8 mouse cellular contexts compared by ENCODE assay signal in the genomic region with DNA sequence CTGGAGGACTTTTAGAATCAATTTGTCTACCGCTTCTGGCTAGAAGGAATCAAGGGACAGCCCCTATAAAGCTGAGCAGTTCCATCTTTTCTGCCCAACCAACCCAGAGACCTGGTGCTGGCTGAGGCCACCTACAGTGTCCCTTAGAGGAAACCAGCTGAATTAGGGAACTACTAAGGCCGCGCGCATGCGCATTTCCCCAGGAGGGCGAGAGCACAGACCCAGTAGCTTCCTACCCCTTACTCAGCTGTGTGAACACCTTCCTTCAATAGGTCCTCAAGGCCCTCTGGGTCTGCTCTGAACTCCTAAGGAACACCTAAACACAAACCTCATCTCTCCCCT. TPM values are rescaled to one million over a fixed set of nuclear protein-coding genes. Genes with fewer than 3 reads are reported as not detected.
DNase-seq lines count a peak whose midpoint lies in the region; ATAC-seq lines count a peak whose summit lies in the region.

No protein-coding gene starts in this region.

- no peaks in the 10 kb centered on the region for H3K27me3 ChIP-seq in forebrain, embryonic 11.5 days (ENCODE audit: control insufficient read depth, insufficient read depth, low read length)
- H3K27me3 ChIP-seq in hindbrain, embryonic 11.5 days (ENCODE audit: control insufficient read depth, insufficient read depth, low read length), result no peaks in the 10 kb centered on the region

- no peaks in the 10 kb centered on the region for H3K9me3 ChIP-seq in forebrain, embryonic 11.5 days (ENCODE audit: control insufficient read depth, low read length)
- H3K9me3 ChIP-seq in hindbrain, embryonic 11.5 days (ENCODE audit: control insufficient read depth, low read length), result no peaks in the 10 kb centered on the region

- H3K4me3 ChIP-seq in forebrain, embryonic 11.5 days (ENCODE audit: low read depth, low read length), result peak overlapping the region; percentile 55
- H3K4me3 ChIP-seq in hindbrain, embryonic 11.5 days (ENCODE audit: low read depth, low read length), result peak overlapping the region; percentile 58; the same call in 1 of the 2 replicates

- peak; percentile 30 for ATAC-seq in CD4-positive, CD25-positive, alpha-beta regulatory T cell, adult 4 months
- ATAC-seq in forebrain, embryonic 11.5 days (replicated peaks; ENCODE audit: low FRiP score), result no peak
- peak; percentile 6; the same call in 1 of the 2 replicates for ATAC-seq in hindbrain, embryonic 11.5 days (ENCODE audit: low FRiP score)

- H3K9ac ChIP-seq in forebrain, embryonic 11.5 days (ENCODE audit: low read length), result peak overlapping the region; percentile 77
- peak overlapping the region; percentile 16 for H3K9ac ChIP-seq in hindbrain, embryonic 11.5 days (ENCODE audit: low read depth, low read length)

- peaks cover 12% of the 10 kb centered on the region for H3K36me3 ChIP-seq in forebrain, embryonic 11.5 days (ENCODE audit: control insufficient read depth, insufficient read depth, low read length)
- peaks cover 16% of the 10 kb centered on the region for H3K36me3 ChIP-seq in hindbrain, embryonic 11.5 days (ENCODE audit: control insufficient read depth, insufficient read depth, low read length)

- H3K27ac ChIP-seq in forebrain, embryonic 11.5 days (ENCODE audit: low read depth, low read length), result peak overlapping the region; percentile 79
- H3K27ac ChIP-seq in hindbrain, embryonic 11.5 days (ENCODE audit: low read depth, low read length), result peak overlapping the region; percentile 82

- peaks cover 24% of the 10 kb centered on the region for H3K4me1 ChIP-seq in forebrain, embryonic 11.5 days (replicated peaks; ENCODE audit: control insufficient read depth, insufficient read depth, low read length)
- H3K4me1 ChIP-seq in hindbrain, embryonic 11.5 days (replicated peaks; ENCODE audit: control insufficient read depth, insufficient read depth, low read length), result peaks cover 12% of the 10 kb centered on the region

- peak overlapping the region; percentile 79 for H3K4me2 ChIP-seq in forebrain, embryonic 11.5 days (ENCODE audit: low read depth, low read length, severe bottlenecking)
- H3K4me2 ChIP-seq in hindbrain, embryonic 11.5 days (replicated peaks; ENCODE audit: low read depth, low read length), result peak overlapping the region; percentile 71

- intact Hi-C loops in left cerebral cortex, postnatal 10 days (cut with DNase I), result no loop called here

- peak; percentile 34 for DNase-seq in brain, embryonic 18.5 days (ENCODE audit: low read depth, low spot score)
- peak; percentile 82 for DNase-seq in forebrain, embryonic 11.5 days (ENCODE audit: low spot score)
- DNase-seq in hindbrain, embryonic 11.5 days (ENCODE audit: low spot score), result peak; percentile 79
- DNase-seq in left cerebral cortex, postnatal 10 days (ENCODE audit: extremely low spot score in 1 of 2, low spot score in 2 of 2), result peak; percentile 57 to 81
- peak; percentile 75 to 79 for DNase-seq in lung, postnatal 4 days
- peak; percentile 80 to 82 for DNase-seq in right cerebral cortex, postnatal 10 days (ENCODE audit: low spot score in 2 of 2)
- no peak for DNase-seq in urinary bladder, adult 18-20 months (ENCODE audit: low spot score in 2 of 2)

- WGBS in forebrain, embryonic 11.5 days, result 3% methylated on average over 6 of the region's 6 CpGs
- whole genome bisulfite sequencing in hindbrain, embryonic 11.5 days, result 2% methylated on average over 6 of the region's 6 CpGs

RNA-seq across cellular contexts. Expression of a gene that starts 1.3 kb away (rescaled TPM):
- 10 to 100 TPM; 28.6 to 39.5 TPM for polyA plus RNA-seq in CD4-positive, CD25-positive, alpha-beta regulatory T cell, adult 4 months (2017; shearing (Covaris generic))
- polyA plus RNA-seq in forebrain, embryonic 11.5 days (2014; fragmentation: Nextera tagmentation; extraction: Ambion mirVana), result 57.6 and 66.1 TPM in 2 replicates
- polyA plus RNA-seq in hindbrain, embryonic 11.5 days (2014; fragmentation: Nextera tagmentation; extraction: Ambion mirVana), result 77.7 and 79.6 TPM in 2 replicates
- 100 to 1,000 TPM; 123 to 130 TPM for total RNA-seq in left cerebral cortex, postnatal 10 days (2021)

RNA-seq across cellular contexts. Expression of a gene that starts 6.1 kb away (rescaled TPM):
- polyA plus RNA-seq in CD4-positive, CD25-positive, alpha-beta regulatory T cell, adult 4 months (2017; shearing (Covaris generic)), result 10 to 100 TPM; 48.4 to 68.7 TPM
- polyA plus RNA-seq in forebrain, embryonic 11.5 days (2014; fragmentation: Nextera tagmentation; extraction: Ambion mirVana), result 25.4 and 27.2 TPM in 2 replicates
- polyA plus RNA-seq in hindbrain, embryonic 11.5 days (2014; fragmentation: Nextera tagmentation; extraction: Ambion mirVana), result 25.3 and 25.7 TPM in 2 replicates
- 10 to 100 TPM; 29.3 to 31.5 TPM for total RNA-seq in left cerebral cortex, postnatal 10 days (2021)

RNA-seq across cellular contexts. Expression of a gene that starts 10.9 kb away (rescaled TPM):
- polyA plus RNA-seq in CD4-positive, CD25-positive, alpha-beta regulatory T cell, adult 4 months (2017; shearing (Covaris generic)), result 1 to 10 TPM; 3.9 to 7.0 TPM
- polyA plus RNA-seq in forebrain, embryonic 11.5 days (2014; fragmentation: Nextera tagmentation; extraction: Ambion mirVana), result 2.5 and 2.6 TPM in 2 replicates
- polyA plus RNA-seq in hindbrain, embryonic 11.5 days (2014; fragmentation: Nextera tagmentation; extraction: Ambion mirVana), result 1.6 and 2.7 TPM in 2 replicates
- 1 to 10 TPM; 3.0 to 3.2 TPM for total RNA-seq in left cerebral cortex, postnatal 10 days (2021)

RNA-seq across cellular contexts. Expression of a gene that starts 15.9 kb away (rescaled TPM):
- 10 to 100 TPM; 19.8 to 29.3 TPM for polyA plus RNA-seq in CD4-positive, CD25-positive, alpha-beta regulatory T cell, adult 4 months (2017; shearing (Covaris generic))
- polyA plus RNA-seq in forebrain, embryonic 11.5 days (2014; fragmentation: Nextera tagmentation; extraction: Ambion mirVana), result 109 and 115 TPM in 2 replicates
- polyA plus RNA-seq in hindbrain, embryonic 11.5 days (2014; fragmentation: Nextera tagmentation; extraction: Ambion mirVana), result 96.3 and 101 TPM in 2 replicates
- 10 to 100 TPM; 33.7 to 39.4 TPM for total RNA-seq in left cerebral cortex, postnatal 10 days (2021)

RNA-seq across cellular contexts. Expression of a gene that starts 24.5 kb away (rescaled TPM):
- polyA plus RNA-seq in CD4-positive, CD25-positive, alpha-beta regulatory T cell, adult 4 months (2017; shearing (Covaris generic)), result 100 to 1,000 TPM; 254 to 306 TPM
- 188 and 192 TPM in 2 replicates for polyA plus RNA-seq in forebrain, embryonic 11.5 days (2014; fragmentation: Nextera tagmentation; extraction: Ambion mirVana)
- 177 and 195 TPM in 2 replicates for polyA plus RNA-seq in hindbrain, embryonic 11.5 days (2014; fragmentation: Nextera tagmentation; extraction: Ambion mirVana)
- 100 to 1,000 TPM; 110 TPM for total RNA-seq in left cerebral cortex, postnatal 10 days (2021)

Comparison
In these comparisons a context has a peak if more than half of its experiments do, and no peak if none do; other contexts are left out.
1. DNase-seq: peak in brain, embryonic 18.5 days (single experiment), forebrain, embryonic 11.5 days (single experiment), hindbrain, embryonic 11.5 days (single experiment), left cerebral cortex, postnatal 10 days (2 of 2), lung, postnatal 4 days (2 of 2) and right cerebral cortex, postnatal 10 days (2 of 2); none in urinary bladder, adult 18-20 months (0 of 2).